Mouse (Mus musculus) heart, embryonic 10.5 days (tissue): ENCODE data around the gene Gsk3b. TPM values are rescaled to one million over a fixed set of nuclear protein-coding genes. Genes with fewer than 3 reads are reported as not detected.
"Not testable (repeated sequence)": the region's sequence is repeated elsewhere in the genome, so short reads cannot be mapped to it uniquely, and the experiment has no call there.

Experiments
- DNase-seq: peaks from one replicate; pipeline ENCODE4 v3.0.0-alpha.2; 2017; ENCODE audit warnings: low spot score
- H3K27ac ChIP-seq: fragments of 300-500 bp; sonication (generic); 2 replicates; pipeline ENCODE4 v1.5.1; 2016; ENCODE audit warnings: mild to moderate bottlenecking
- H3K27me3 ChIP-seq: fragments of 300-500 bp; sonication (generic); 2 replicates; pipeline ENCODE4 v1.6.1; 2016; ENCODE audit warnings: mild to moderate bottlenecking; ENCODE audit not compliant: poor library complexity, insufficient read depth, severe bottlenecking
- H3K36me3 ChIP-seq: fragments of 300-500 bp; sonication (generic); 2 replicates; pipeline ENCODE4 v1.6.1; 2016; ENCODE audit warnings: mild to moderate bottlenecking, moderate library complexity
- H3K4me1 ChIP-seq: fragments of 300-500 bp; sonication (generic); 2 replicates; pipeline ENCODE4 v1.6.1; 2016; ENCODE audit warnings: mild to moderate bottlenecking
- H3K4me3 ChIP-seq: fragments of 300-500 bp; sonication (generic); 2 replicates; pipeline ENCODE4 v1.5.1; 2016; ENCODE audit warnings: mild to moderate bottlenecking, moderate library complexity
- H3K9me3 ChIP-seq: fragments of 300-500 bp; sonication (generic); 2 replicates; pipeline ENCODE4 v1.6.1; 2016; ENCODE audit warnings: mild to moderate bottlenecking, moderate library complexity
- WGBS: fragments of 180-500 bp; shearing (Covaris S2); methylation state at CpG from one replicate; pipeline ENCODE4 v1.1.7; 2016; 5-methylcytosine and 5-hydroxymethylcytosine counted together
- polyA plus RNA-seq: library from polyadenylated mRNA; unstranded; fragments of >200 nt; fragmentation: Nextera tagmentation; extraction: Ambion mirVana; gene quantifications from 2 replicates; pipeline ENCODE4 v1.2.1, GENCODE M21; 2016

The Gsk3b gene
- polyA plus RNA-seq, 1 experiment from 2014 or later, result 47.8 TPM

- Histone ChIP-seq H3K27me3 (no peaks in the 10 kb centered on the region), H3K27ac (no peak overlapping the region), H3K4me3 (no peak overlapping the region), H3K4me1 (0 out of 2 replicates have a peak, but pooled peaks cover 3% of the 10 kb centered on the region), H3K36me3 (peaks cover 8% of the 10 kb centered on the region), H3K9me3 (no peaks in the 10 kb centered on the region)
- no peak for DNase-seq
- 91% methylated on average over 7 of the region's 7 CpGs for WGBS
Observed at GRCm38 (mm10) chr16:38164811-38165591, 76.2 kb downstream of the Gsk3b start.

GRCm38 (mm10) chr16:38168971-38169370 is 80.2 kb downstream of the Gsk3b start:
- 88% methylated on average over 5 of the region's 5 CpGs for WGBS
- H3K27ac ChIP-seq, result no peak overlapping the region
- H3K9me3 ChIP-seq, result no peaks in the 10 kb centered on the region
- no peak for DNase-seq
- H3K27me3 ChIP-seq, result no peaks in the 10 kb centered on the region
- no peak overlapping the region for H3K4me3 ChIP-seq
- peaks cover 5% of the 10 kb centered on the region; the same call in 1 of the 2 replicates for H3K4me1 ChIP-seq
- peaks cover 16% of the 10 kb centered on the region for H3K36me3 ChIP-seq

- Histone ChIP-seq H3K36me3 (peaks cover 15% of the 10 kb centered on the region; the same call in 1 of the 2 replicates), H3K4me3 (no peak overlapping the region), H3K27me3 (no peaks in the 10 kb centered on the region), H3K9me3 (no peaks in the 10 kb centered on the region), H3K27ac (no peak overlapping the region), H3K4me1 (peaks cover 5% of the 10 kb centered on the region; the same call in 1 of the 2 replicates)
- DNase-seq, result no peak
- 88% methylated on average over 4 of the region's 4 CpGs for WGBS
Observed at GRCm38 (mm10) chr16:38179150-38179549, 90.3 kb downstream of the Gsk3b start.

- no peak overlapping the region for H3K27ac ChIP-seq
- no peak overlapping the region for H3K4me3 ChIP-seq
- H3K4me1 ChIP-seq, result peaks cover 17% of the 10 kb centered on the region; the same call in 1 of the 2 replicates
- no peaks in the 10 kb centered on the region for H3K9me3 ChIP-seq
- WGBS, result 92% methylated on average over 8 of the region's 8 CpGs
- no peaks in the 10 kb centered on the region for H3K27me3 ChIP-seq
- peaks cover 24% of the 10 kb centered on the region; the same call in 1 of the 2 replicates for H3K36me3 ChIP-seq
- no peak for DNase-seq
Observed at GRCm38 (mm10) chr16:38181421-38181820, 92.6 kb downstream of the Gsk3b start.

GRCm38 (mm10) chr16:38184657-38185269 is 96.0 kb downstream of the Gsk3b start:
- DNase-seq, result no peak
- H3K27me3 ChIP-seq, result no peaks in the 10 kb centered on the region
- H3K4me1 ChIP-seq, result peaks cover 21% of the 10 kb centered on the region; the same call in 1 of the 2 replicates
- no peak overlapping the region for H3K27ac ChIP-seq
- H3K4me3 ChIP-seq, result no peak overlapping the region
- peaks cover 34% of the 10 kb centered on the region; the same call in 1 of the 2 replicates for H3K36me3 ChIP-seq
- H3K9me3 ChIP-seq, result no peaks in the 10 kb centered on the region
- 87% methylated on average over 8 of the region's 8 CpGs for WGBS

GRCm38 (mm10) chr16:38189952-38190351 is 101.2 kb downstream of the Gsk3b start:
- H3K36me3 ChIP-seq, result peaks cover 46% of the 10 kb centered on the region
- 92% methylated on average over 4 of the region's 4 CpGs for WGBS
- H3K9me3 ChIP-seq, result no peaks in the 10 kb centered on the region

GRCm38 (mm10) chr16:38190531-38190930 is 101.7 kb downstream of the Gsk3b start:
- no peak for DNase-seq
- no peak overlapping the region for H3K27ac ChIP-seq
- H3K27me3 ChIP-seq, result no peaks in the 10 kb centered on the region
- H3K4me3 ChIP-seq, result no peak overlapping the region
- H3K9me3 ChIP-seq, result no peaks in the 10 kb centered on the region
- 92% methylated on average over 3 of the region's 3 CpGs for WGBS
- H3K4me1 ChIP-seq, result peaks cover 6% of the 10 kb centered on the region; the same call in 1 of the 2 replicates
- peaks cover 50% of the 10 kb centered on the region for H3K36me3 ChIP-seq

More at GRCm38 (mm10) chr16:38189952-38190351, 101.2 kb downstream of the Gsk3b start:
- H3K4me1 ChIP-seq, result peaks cover 9% of the 10 kb centered on the region; the same call in 1 of the 2 replicates
- no peak for DNase-seq
- no peak overlapping the region for H3K27ac ChIP-seq
- H3K4me3 ChIP-seq, result no peak overlapping the region
- H3K27me3 ChIP-seq, result no peaks in the 10 kb centered on the region

- WGBS, result 82% methylated on average over 6 of the region's 6 CpGs
- no peak overlapping the region for H3K27ac ChIP-seq
- H3K27me3 ChIP-seq, result no peaks in the 10 kb centered on the region
- H3K36me3 ChIP-seq, result peaks cover 53% of the 10 kb centered on the region
- H3K4me3 ChIP-seq, result no peak overlapping the region
- DNase-seq, result no peak
- peaks cover 3% of the 10 kb centered on the region; the same call in 1 of the 2 replicates for H3K4me1 ChIP-seq
- no peaks in the 10 kb centered on the region for H3K9me3 ChIP-seq
Observed at GRCm38 (mm10) chr16:38191460-38191859, 102.7 kb downstream of the Gsk3b start.

- H3K9me3 ChIP-seq, result no peaks in the 10 kb centered on the region
- peaks cover 3% of the 10 kb centered on the region; the same call in 1 of the 2 replicates for H3K4me1 ChIP-seq
- H3K27me3 ChIP-seq, result no peaks in the 10 kb centered on the region
- H3K4me3 ChIP-seq, result no peak overlapping the region
- 84% methylated on average over 6 of the region's 6 CpGs for WGBS
- no peak for DNase-seq
- peaks cover 54% of the 10 kb centered on the region for H3K36me3 ChIP-seq
- H3K27ac ChIP-seq, result no peak overlapping the region
Observed at GRCm38 (mm10) chr16:38192640-38193039, 103.8 kb downstream of the Gsk3b start.

- H3K4me1 ChIP-seq, result no peaks in the 10 kb centered on the region; the same call in 1 of the 2 replicates
- H3K4me3 ChIP-seq, result no peak overlapping the region
- no peaks in the 10 kb centered on the region for H3K27me3 ChIP-seq
- H3K9me3 ChIP-seq, result no peaks in the 10 kb centered on the region
- 60% methylated on average over 4 of the region's 4 CpGs for WGBS
- H3K27ac ChIP-seq, result no peak overlapping the region
- peaks cover 40% of the 10 kb centered on the region for H3K36me3 ChIP-seq
- no peak for DNase-seq
Observed at GRCm38 (mm10) chr16:38197299-38197698, 108.5 kb downstream of the Gsk3b start.

- peaks cover 36% of the 10 kb centered on the region for H3K36me3 ChIP-seq
Observed at GRCm38 (mm10) chr16:38205272-38205671, 116.5 kb downstream of the Gsk3b start.

GRCm38 (mm10) chr16:38222491-38222890 is 133.7 kb downstream of the Gsk3b start:
- peaks cover 36% of the 10 kb centered on the region for H3K36me3 ChIP-seq
- not testable (repeated sequence) for H3K4me3 ChIP-seq, DNase-seq, H3K27ac ChIP-seq, H3K27me3 ChIP-seq, H3K4me1 ChIP-seq, H3K9me3 ChIP-seq
- 93% methylated on average over 4 of the region's 5 CpGs for WGBS

More at GRCm38 (mm10) chr16:38205272-38205671, 116.5 kb downstream of the Gsk3b start:
- H3K27ac ChIP-seq, result no peak overlapping the region
- H3K4me3 ChIP-seq, result no peak overlapping the region
- no peaks in the 10 kb centered on the region for H3K9me3 ChIP-seq
- H3K27me3 ChIP-seq, result no peaks in the 10 kb centered on the region
- no peak for DNase-seq
- no peaks in the 10 kb centered on the region for H3K4me1 ChIP-seq
- 95% methylated on average over 7 of the region's 7 CpGs for WGBS
